Mouse (Mus musculus) liver, embryonic 13.5 days (tissue): ENCODE data around the gene Gm17334. TPM values are rescaled to one million over a fixed set of nuclear protein-coding genes. Genes with fewer than 3 reads are reported as not detected.

Experiments used
- ATAC-seq: fragments of 200-750 bp; cut with Nextera tagmentation; 2 replicates; pipeline ENCODE4 v1.8.0; 2017; ENCODE audit warnings: low read depth, mild to moderate bottlenecking, moderate number of reproducible peaks, moderate library complexity
- DNase-seq: peaks from one replicate; pipeline ENCODE4 v3.0.0; 2022
- H3K27ac ChIP-seq: fragments of 300-500 bp; sonication (generic); 2 replicates; pipeline ENCODE4 v1.5.1; 2015; ENCODE audit warnings: moderate library complexity, mild to moderate bottlenecking, inconsistent platforms
- H3K27me3 ChIP-seq: fragments of 300-500 bp; sonication (generic); 2 replicates; pipeline ENCODE4 v1.6.1; 2015; ENCODE audit warnings: mild to moderate bottlenecking, inconsistent platforms
- H3K36me3 ChIP-seq: fragments of 300-500 bp; sonication (generic); 2 replicates; pipeline ENCODE4 v1.6.1; 2015; ENCODE audit warnings: mild to moderate bottlenecking, inconsistent platforms
- H3K4me1 ChIP-seq: fragments of 300-500 bp; sonication (generic); replicated peaks from 2 replicates; pipeline ENCODE4 v1.6.1; 2015; ENCODE audit warnings: inconsistent platforms
- H3K4me2 ChIP-seq: fragments of 300-500 bp; sonication (generic); 2 replicates; pipeline ENCODE4 v1.6.1; 2015; ENCODE audit warnings: inconsistent platforms, mild to moderate bottlenecking, moderate library complexity
- H3K4me3 ChIP-seq: fragments of 300-500 bp; sonication (generic); replicated peaks from 2 replicates; pipeline ENCODE4 v1.5.1; 2015; ENCODE audit warnings: mild to moderate bottlenecking, inconsistent platforms
- H3K9ac ChIP-seq: fragments of 300-500 bp; sonication (generic); 2 replicates; pipeline ENCODE4 v1.6.1; 2015; ENCODE audit warnings: mild to moderate bottlenecking, inconsistent platforms
- H3K9me3 ChIP-seq: fragments of 300-500 bp; sonication (generic); replicated peaks from 2 replicates; pipeline ENCODE4 v1.6.1; 2016; ENCODE audit warnings: inconsistent platforms
- WGBS: fragments of 180-500 bp; shearing (Covaris S2); methylation state at CpG from one replicate; pipeline ENCODE4 v1.1.7; 2015; ENCODE audit not compliant: insufficient replicate concordance; 5-methylcytosine and 5-hydroxymethylcytosine counted together
- polyA plus RNA-seq: library from polyadenylated mRNA; unstranded; fragments of >200 nt; fragmentation: Nextera tagmentation; extraction: Ambion mirVana; gene quantifications from 2 replicates; pipeline ENCODE4 v1.2.1, GENCODE M21; 2015

Gene Gm17334
- polyA plus RNA-seq, 1 experiment from 2014 or later: not detected

- H3K27me3 ChIP-seq: no peaks in the 10 kb centered on the region
- H3K9ac ChIP-seq: no peak overlapping the region
- DNase-seq: no peak
- H3K36me3 ChIP-seq: no peaks in the 10 kb centered on the region
- 50% methylated on average over 8 of the region's 8 CpGs for WGBS
- no peaks in the 10 kb centered on the region for H3K9me3 ChIP-seq
- ATAC-seq: no peak
- peak overlapping the region; percentile 86 for H3K27ac ChIP-seq
- peaks cover 41% of the 10 kb centered on the region for H3K4me1 ChIP-seq
- no peak overlapping the region for H3K4me3 ChIP-seq
- H3K4me2 ChIP-seq: 0 out of 2 replicates have a peak overlapping the region, but pooled peaks have one; percentile 8
These were observed 22.8 kb upstream of the Gm17334 start for GRCm38 (mm10) chr11:53795813-53796212.

- H3K4me1 ChIP-seq: peaks cover 42% of the 10 kb centered on the region
- ATAC-seq: peak; percentile 73
- 0 out of 2 replicates have a peak overlapping the region, but pooled peaks have one; percentile 29 for H3K9ac ChIP-seq
- H3K4me2 ChIP-seq: peak overlapping the region; percentile 46
- 0 out of 2 replicates have a peak overlapping the region, but pooled peaks have one; percentile 8 for H3K4me3 ChIP-seq
- no peaks in the 10 kb centered on the region for H3K36me3 ChIP-seq
- H3K9me3 ChIP-seq: no peaks in the 10 kb centered on the region
- DNase-seq: peak; percentile 20
- peak overlapping the region; percentile 86 for H3K27ac ChIP-seq
- H3K27me3 ChIP-seq: no peaks in the 10 kb centered on the region
- 6% methylated on average over 25 of the region's 25 CpGs for WGBS
These were observed 21.9 kb upstream of the Gm17334 start for GRCm38 (mm10) chr11:53794671-53795557.

- ATAC-seq (no peak), DNase-seq (no peak)
- H3K36me3 ChIP-seq: no peaks in the 10 kb centered on the region
- no peak overlapping the region for H3K4me3 ChIP-seq
- WGBS: 27% methylated on average over 3 of the region's 3 CpGs
- peak overlapping the region; percentile 86 for H3K27ac ChIP-seq
- H3K4me1 ChIP-seq: peaks cover 50% of the 10 kb centered on the region
- H3K4me2 ChIP-seq: peak overlapping the region; percentile 46; the same call in 1 of the 2 replicates
- no peak overlapping the region for H3K9ac ChIP-seq
- no peaks in the 10 kb centered on the region for H3K27me3 ChIP-seq
- H3K9me3 ChIP-seq: no peaks in the 10 kb centered on the region
These were observed 21.0 kb upstream of the Gm17334 start for GRCm38 (mm10) chr11:53794015-53794414.

GRCm38 (mm10) chr11:53792986-53793385 lies 20.0 kb upstream of the Gm17334 start:
- Histone ChIP-seq H3K9ac (no peak overlapping the region), H3K36me3 (no peaks in the 10 kb centered on the region), H3K4me2 (no peak overlapping the region), H3K4me3 (no peak overlapping the region), H3K4me1 (peaks cover 51% of the 10 kb centered on the region), H3K27ac (no peak overlapping the region), H3K27me3 (no peaks in the 10 kb centered on the region), H3K9me3 (no peaks in the 10 kb centered on the region)
- no peak for ATAC-seq
- WGBS: 72% methylated on average over 3 of the region's 3 CpGs
- no peak for DNase-seq

- Histone ChIP-seq H3K36me3 (no peaks in the 10 kb centered on the region), H3K4me3 (no peak overlapping the region), H3K9ac (no peak overlapping the region), H3K4me1 (peaks cover 36% of the 10 kb centered on the region), H3K4me2 (no peak overlapping the region), H3K27me3 (no peaks in the 10 kb centered on the region), H3K27ac (no peak overlapping the region), H3K9me3 (no peaks in the 10 kb centered on the region)
- WGBS: 67% methylated on average over 3 of the region's 3 CpGs
- ATAC-seq (no peak), DNase-seq (no peak)
These were observed 16.3 kb upstream of the Gm17334 start for GRCm38 (mm10) chr11:53789277-53789676.

GRCm38 (mm10) chr11:53788196-53788595 lies 15.2 kb upstream of the Gm17334 start:
- Histone ChIP-seq H3K27me3 (no peaks in the 10 kb centered on the region), H3K36me3 (no peaks in the 10 kb centered on the region), H3K4me3 (no peak overlapping the region), H3K9ac (no peak overlapping the region), H3K4me1 (peaks cover 28% of the 10 kb centered on the region), H3K4me2 (no peak overlapping the region), H3K27ac (no peak overlapping the region; the same call in 1 of the 2 replicates), H3K9me3 (no peaks in the 10 kb centered on the region)
- WGBS: 73% methylated on average over 8 of the region's 8 CpGs
- ATAC-seq: no peak
- no peak for DNase-seq

- H3K9ac ChIP-seq: no peak overlapping the region
These were observed 13.4 kb upstream of the Gm17334 start for GRCm38 (mm10) chr11:53786058-53787031.

GRCm38 (mm10) chr11:53785311-53785936 lies 12.4 kb upstream of the Gm17334 start:
- Histone ChIP-seq H3K27me3 (no peaks in the 10 kb centered on the region), H3K9me3 (no peaks in the 10 kb centered on the region), H3K4me2 (no peak overlapping the region), H3K4me1 (peaks cover 35% of the 10 kb centered on the region), H3K9ac (no peak overlapping the region), H3K27ac (peak overlapping the region; percentile 19; the same call in 1 of the 2 replicates), H3K36me3 (no peaks in the 10 kb centered on the region), H3K4me3 (no peak overlapping the region)
- 49% methylated on average over 3 of the region's 3 CpGs for WGBS
- ATAC-seq (no peak), DNase-seq (no peak)

More at GRCm38 (mm10) chr11:53786058-53787031, 13.4 kb upstream of the Gm17334 start:
- Histone ChIP-seq H3K4me1 (peaks cover 34% of the 10 kb centered on the region), H3K4me3 (no peak overlapping the region), H3K9me3 (no peaks in the 10 kb centered on the region), H3K36me3 (no peaks in the 10 kb centered on the region), H3K27me3 (no peaks in the 10 kb centered on the region), H3K4me2 (no peak overlapping the region), H3K27ac (peak overlapping the region; percentile 19; the same call in 1 of the 2 replicates)
- no peak for ATAC-seq
- no peak for DNase-seq
- 46% methylated on average over 13 of the region's 13 CpGs for whole genome bisulfite sequencing

GRCm38 (mm10) chr11:53783288-53783687 lies 10.3 kb upstream of the Gm17334 start:
- Histone ChIP-seq H3K27ac (no peak overlapping the region), H3K4me3 (no peak overlapping the region), H3K9me3 (no peaks in the 10 kb centered on the region), H3K4me1 (peaks cover 37% of the 10 kb centered on the region), H3K9ac (no peak overlapping the region), H3K36me3 (no peaks in the 10 kb centered on the region), H3K4me2 (no peak overlapping the region), H3K27me3 (no peaks in the 10 kb centered on the region)
- WGBS: 76% methylated on average over 9 of the region's 9 CpGs
- no peak for ATAC-seq
- DNase-seq: no peak

- Histone ChIP-seq H3K9ac (no peak overlapping the region), H3K4me2 (no peak overlapping the region), H3K9me3 (no peaks in the 10 kb centered on the region), H3K36me3 (peaks cover under 1% of the 10 kb centered on the region; the same call in 1 of the 2 replicates), H3K27ac (no peak overlapping the region), H3K4me3 (no peak overlapping the region), H3K4me1 (peaks cover 41% of the 10 kb centered on the region), H3K27me3 (no peaks in the 10 kb centered on the region)
- no peak for DNase-seq
- ATAC-seq: no peak
- 83% methylated on average over 7 of the region's 7 CpGs for WGBS
These were observed 9.0 kb upstream of the Gm17334 start for GRCm38 (mm10) chr11:53781964-53782363.
